Mouse (Mus musculus) heart, adult 9 months (tissue): Measurements from ENCODE around the gene Polr2g.

Experiments used
- DNase-seq, 2 experiments: peaks; one replicate each; pipeline ENCODE4 v3.0.0; 2022; ENCODE audit warnings: low spot score in 2 of 2

Gene Polr2g

GRCm38 (mm10) chr19:8818301-8818798 is 20.0 kb upstream of the Polr2g start:
- DNase-seq = no peak

DNA sequence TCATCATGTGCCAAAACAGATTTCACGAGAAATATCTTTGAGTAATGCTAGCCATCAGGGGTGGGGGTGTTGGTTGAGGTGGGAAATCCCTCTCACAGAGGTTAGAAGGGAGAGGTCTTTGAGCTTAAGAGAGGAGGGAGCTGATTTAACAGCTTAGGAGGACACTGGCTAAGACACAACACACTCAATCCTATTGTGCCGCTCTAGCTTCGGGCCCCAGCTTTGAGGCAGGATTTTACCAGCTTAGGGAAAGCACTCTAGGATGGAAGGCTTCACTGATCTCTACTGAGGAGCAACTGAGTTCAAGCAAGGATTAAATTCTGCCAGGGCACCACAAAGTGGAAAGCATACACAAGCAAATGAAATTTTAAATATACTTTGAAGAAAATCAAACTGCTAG is 18.6 kb upstream of the Polr2g start:
- DNase-seq = no peak

GRCm38 (mm10) chr19:8815812-8816211 is 17.4 kb upstream of the Polr2g start:
- DNase-seq = no peak

DNA sequence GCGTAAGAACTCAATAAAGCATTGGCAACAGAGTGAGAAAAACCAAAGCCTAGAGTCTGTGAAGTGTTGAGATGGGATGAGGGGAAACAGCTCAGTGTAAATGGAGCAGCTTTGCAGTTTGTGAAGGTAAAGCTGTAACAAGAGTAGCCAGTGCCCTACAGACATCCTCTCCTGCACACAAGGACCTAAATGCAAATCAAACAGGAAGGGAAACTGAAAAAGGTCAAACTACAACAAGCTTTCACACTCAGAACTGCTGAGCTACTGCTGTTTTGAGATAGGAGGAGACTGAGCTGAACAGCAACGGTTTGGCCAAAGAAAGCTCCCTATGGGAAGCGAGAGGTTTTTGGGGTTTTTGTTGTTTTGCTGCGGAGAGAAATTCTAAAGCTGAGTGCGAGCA is 8.4 kb upstream of the Polr2g start:
- DNase-seq = no peak

DNA sequence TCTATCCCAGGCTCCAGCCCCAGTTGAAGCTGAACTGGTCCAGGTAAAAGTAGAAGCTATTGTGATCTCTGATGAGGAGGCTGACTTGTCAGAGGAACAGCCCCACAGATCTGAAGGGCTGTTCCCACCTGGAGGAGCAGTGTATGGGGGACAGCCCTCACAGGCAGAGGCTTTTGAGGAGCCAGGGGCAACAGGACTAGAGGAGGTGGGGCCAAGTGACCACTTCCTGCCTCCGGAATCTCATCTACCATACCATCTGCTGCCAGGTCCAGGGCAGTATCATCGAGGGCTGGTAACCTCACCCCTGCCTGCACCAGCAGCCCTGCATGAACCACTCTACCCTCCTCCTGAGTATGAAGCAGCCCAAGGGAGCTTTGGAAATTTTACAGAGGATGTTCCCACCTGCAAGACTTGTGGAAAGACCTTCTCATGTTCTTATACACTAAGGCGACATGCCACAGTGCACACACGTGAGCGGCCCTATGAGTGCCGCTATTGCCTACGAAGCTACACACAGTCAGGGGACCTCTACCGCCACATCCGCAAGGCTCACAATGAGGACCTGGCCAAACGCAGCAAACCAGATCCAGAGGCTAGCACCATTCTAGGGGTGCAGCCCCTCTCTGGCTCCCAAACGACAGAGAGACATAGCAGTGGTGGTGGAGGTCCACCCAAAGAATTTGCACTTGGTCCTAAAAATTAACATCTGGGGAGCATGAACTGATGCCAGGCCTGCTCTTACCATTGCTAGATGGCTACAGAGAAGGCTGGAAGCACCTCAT is 5.7 kb upstream of the Polr2g start:
- no peak for DNase-seq

- DNase-seq = no peak
Observed at GRCm38 (mm10) chr19:8803204-8803780, 4.9 kb upstream of the Polr2g start.

GRCm38 (mm10) chr19:8802130-8802821 is 3.9 kb upstream of the Polr2g start, which contains the start of gene Zbtb3:
TSS of gene Zbtb3 (plus strand) at chr19:8802555.
- peak; percentile 98 to 99 for DNase-seq

DNA sequence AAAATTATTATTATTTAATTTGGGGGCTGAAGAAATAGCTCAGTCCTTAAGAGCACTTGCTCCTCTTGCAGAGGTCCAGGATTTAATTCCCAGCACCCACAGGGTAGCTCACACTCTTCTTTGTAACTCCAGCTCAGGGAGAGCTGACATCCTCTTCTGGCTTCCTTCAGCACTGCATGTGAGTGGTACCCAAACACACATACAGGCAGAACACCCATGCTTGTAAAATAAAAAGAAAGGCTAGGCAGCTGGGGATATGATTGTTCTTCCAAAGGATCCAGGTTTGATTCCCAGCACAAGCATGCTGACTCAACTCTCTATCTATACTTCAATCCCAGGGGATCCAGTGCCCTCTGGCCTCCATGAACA is 554 bp upstream of the Polr2g start:
- DNase-seq = no peak

GRCm38 (mm10) chr19:8790171-8790570 is 8.2 kb downstream of the Polr2g start:
- DNase-seq = no peak

DNA sequence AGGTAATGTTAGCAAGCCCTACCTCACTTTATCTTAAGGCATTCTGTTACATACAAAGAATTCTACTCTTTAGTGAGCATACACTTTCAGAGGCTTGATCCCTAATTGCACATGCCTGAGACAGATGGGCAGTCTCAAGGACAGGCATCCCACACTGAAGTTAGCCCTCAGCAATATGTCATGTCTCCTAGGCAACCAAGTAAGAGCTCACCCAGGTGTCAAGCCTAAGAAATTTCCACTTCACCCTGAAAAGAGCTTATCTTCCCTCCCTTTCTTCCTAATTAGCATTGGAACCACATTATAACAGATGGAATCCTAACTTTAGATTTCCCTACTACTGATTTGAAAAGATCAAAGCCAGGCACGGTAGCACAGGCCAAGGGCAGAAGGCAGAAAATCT is 9.2 kb downstream of the Polr2g start:
- DNase-seq = no peak

- no peak for DNase-seq
Observed at GRCm38 (mm10) chr19:8788521-8788920, 9.9 kb downstream of the Polr2g start.

DNA sequence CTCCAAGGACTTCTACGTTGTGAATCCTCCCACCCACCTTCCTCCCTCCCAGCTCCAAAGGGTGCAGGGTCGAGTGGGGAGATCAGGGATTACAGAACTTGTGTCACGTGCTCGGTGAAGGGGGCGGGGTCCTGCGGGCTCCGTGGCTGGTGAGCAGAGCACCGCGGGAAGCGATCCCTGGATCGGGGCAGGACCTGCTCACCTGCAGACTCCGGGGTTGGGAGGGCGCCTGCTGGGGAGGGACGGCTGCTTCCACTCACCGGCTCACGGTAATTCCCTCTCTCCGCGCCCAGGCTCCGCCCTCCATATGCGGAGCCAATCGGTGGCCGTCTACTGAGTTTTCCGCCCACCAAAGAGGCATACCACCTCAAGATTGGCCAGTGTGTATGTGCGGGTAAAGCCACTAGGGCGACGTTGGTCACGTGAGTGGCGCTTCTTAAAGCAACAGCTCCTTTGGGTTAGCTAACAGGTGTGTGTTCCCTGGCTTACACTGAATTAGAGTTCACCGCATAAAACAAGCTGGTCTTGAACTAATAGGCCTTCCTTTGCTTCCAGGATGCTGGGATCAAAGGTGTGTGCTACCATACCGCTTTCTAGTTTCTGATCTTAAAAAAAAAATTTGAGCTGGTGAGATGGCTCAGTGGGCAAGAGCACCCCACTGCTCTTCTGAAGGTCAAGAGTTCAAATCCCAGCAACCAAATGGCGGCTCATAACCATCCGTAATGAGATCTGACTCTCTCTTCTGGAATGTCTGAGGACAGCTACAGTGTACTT is 12.2 kb downstream of the Polr2g start, which contains the start of gene Taf6l:
Taf6l (minus strand) TSS at position 410 of the 774 bp plus-strand sequence.
- peak; percentile 94 to 97 for DNase-seq

DNA sequence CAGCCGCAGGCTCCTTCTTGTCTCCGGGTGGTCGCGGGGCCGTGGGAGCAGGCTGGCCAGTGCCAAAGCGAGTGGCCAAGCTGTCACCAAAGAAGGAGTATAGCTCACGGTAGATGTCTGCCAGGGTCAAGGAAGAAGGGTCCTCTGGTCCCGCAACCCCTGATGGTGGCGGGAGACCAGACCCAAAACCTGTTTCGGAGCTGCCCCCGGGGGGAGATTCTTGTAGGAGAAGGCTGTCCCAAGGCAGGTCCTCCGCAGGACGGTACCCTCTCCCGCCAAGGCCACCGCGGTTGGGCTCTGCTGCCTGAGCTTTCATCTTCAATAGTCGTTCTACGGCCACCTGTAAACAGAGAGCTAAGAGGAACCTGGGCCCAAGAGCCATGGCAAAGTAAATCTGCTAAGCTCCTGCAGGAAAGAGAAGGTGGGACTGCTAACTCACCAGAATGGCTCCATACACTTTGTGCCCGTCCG is 23.4 kb downstream of the Polr2g start:
- peak in 1 of 2 experiments; percentile 32 for DNase-seq

DNA sequence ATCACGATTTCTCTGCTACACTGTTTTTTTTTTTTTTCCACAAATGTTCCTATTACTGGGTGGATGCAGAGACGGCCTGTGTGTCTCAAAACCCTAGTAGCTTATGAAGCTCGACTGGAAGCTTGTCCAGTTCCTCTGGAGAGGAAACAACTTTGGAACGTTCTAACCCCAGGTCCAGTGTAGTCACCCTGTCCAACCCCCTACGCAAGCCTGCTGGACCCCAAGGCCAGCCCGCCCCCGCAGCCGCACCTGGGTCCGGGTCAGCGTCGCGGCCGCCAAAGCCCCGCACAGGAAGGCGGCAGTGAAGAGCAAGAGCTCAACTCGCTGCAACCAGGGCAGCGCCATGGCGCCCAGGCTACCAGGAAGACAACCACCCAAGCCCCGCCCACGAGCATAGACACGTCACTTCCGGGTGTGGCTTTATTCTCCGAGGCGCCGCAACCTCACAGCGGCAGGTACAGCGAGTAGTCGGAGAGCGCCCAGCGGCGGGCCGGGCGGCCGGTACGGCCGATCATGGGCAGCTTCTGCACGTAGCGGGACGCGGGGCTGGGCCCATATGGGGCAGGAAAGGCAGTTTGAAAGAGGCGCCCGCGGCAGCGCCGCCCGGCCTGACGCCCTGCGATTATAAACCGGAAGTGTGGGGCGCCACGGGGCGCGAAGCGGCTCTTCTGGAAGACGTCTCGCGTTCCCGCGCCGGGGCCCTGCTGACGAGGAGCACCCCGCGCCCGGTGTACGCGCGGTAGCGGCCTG is 24.1 kb downstream of the Polr2g start, which contains the start of gene Tmem179b:
Tmem179b (minus strand) TSS at position 382 of the 750 bp plus-strand sequence.
- DNase-seq = peak; percentile 93 to 95

DNA sequence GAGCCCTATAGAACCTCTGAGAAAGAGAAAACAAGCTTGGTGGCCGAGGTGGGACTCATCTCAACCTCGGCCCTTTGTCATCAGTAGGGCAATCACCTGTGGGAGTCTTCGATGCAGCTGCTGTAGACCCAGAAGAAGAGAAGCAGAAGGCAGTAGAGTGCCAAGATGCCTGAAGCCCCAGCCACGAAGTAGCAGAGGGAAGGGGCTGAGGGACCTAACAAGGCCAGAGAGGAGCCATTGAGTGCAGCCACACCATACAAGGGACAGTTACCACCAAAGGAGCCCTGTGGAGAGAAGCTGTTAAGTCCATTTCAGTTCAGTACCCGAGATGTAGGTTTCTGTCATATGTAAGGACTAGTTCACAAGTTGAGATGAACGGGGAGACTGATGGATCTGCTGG is 25.0 kb downstream of the Polr2g start:
- no peak for DNase-seq

GRCm38 (mm10) chr19:8772996-8773395 is 25.4 kb downstream of the Polr2g start:
- no peak for DNase-seq

DNA sequence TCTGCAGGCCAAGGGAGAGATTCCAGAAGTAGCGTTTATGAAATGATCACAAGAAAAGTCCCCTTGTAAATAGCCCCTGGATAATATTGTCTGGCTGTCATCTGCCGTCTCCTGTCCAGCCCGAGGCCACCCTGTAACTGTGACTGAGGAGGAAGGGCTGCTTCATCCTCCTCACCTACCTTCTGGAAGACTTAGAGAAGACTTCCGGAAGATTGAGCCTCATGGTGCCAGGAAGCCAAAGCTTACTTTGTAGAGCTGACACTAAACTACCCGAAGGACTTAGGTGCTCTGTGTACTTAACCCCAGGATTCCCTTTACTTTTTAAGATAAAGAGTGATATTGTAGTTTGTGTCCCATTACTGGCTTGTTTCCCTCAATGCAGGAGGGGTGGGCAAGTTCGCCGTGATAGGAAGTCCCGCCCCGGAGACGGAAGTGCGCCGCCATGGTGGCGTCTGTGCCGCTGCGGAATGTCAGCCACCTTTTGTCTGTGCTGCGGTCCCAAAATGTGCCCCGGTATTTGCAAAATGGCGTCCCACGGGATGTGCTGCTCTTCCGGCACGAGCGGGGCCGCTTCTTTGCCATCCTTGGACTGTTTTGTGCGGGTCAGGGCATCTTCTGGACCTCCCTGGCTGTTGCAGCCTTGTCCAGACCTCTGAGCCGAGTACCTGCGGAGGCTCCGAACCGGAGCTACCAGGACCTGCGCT is 27.7 kb downstream of the Polr2g start, which contains the start of gene Tmem223:
Tmem223 (plus strand) TSS at position 430 of the 704 bp plus-strand sequence.
- peak; percentile 83 to 85 for DNase-seq

GRCm38 (mm10) chr19:8765562-8765961 is 32.8 kb downstream of the Polr2g start:
- no peak for DNase-seq

DNA sequence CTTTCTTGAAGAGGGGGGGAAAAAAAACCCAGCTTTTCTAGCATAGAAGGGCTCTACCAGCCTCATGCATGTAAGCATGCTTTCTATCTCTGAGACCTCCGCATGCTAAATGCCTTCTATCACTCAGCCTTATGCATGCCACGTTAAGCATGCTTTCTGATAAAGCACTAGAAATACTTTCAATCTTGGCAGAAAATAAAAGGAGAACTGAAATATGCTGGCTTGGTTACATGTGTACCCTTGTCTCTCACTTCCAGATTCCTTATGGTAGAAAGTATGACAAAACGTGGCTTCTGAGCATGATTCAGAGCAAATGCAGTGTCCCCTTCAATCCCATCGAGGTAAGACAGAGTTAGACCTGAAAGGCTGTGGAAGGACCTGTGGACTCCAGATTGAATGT is 35.1 kb downstream of the Polr2g start:
- DNase-seq = no peak

DNA sequence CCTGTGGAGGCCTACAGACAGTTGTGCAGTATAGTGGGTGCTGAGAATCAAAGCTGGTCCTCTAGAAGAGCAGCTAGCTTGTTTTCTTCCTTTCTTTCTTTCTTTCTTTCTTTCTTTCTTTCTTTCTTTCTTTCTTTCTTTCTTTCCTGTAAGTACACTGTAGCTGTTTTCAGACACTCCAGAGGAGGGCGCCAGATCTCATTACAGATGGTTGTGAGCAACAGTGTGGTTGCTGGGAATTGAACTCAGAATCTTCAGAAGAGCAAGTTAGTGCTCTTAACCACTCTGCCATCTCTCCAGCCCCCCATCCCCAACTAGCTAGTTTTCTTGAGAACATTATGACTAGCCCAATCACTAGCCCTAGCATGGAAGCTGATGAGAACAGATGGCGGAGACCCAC is 37.6 kb downstream of the Polr2g start:
- no peak for DNase-seq
